Mouse (Mus musculus): Measurements from ENCODE around the gene Siah1b. TPM values are rescaled to one million over a fixed set of nuclear protein-coding genes. Genes with fewer than 3 reads are reported as not detected.

Gene Siah1b
- total and polyA plus RNA-seq, 3 experiments, result 11.5 to 29.3 (median 21.5) TPM

DNA sequence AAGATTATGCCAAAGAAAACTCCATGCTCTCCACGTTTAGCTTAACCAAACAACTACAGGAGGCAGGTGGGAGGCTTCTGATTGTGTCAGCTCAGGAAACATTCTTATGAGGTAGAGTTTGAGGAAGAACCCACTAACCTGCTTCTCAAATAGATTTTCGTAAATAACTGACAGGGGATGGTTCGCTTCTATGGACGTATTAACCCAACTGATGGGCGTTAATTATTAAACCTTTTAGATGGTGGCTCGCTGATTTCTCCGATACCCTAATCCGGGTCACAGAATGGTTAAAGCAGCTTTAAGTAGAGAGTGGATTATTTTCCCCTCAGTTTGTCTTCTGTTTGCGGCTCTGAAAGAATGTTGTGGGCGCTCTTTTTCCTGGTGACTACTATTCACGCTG is 13.6 kb upstream of the Siah1b start:
- H3K9me3 ChIP-seq (replicated peaks; ENCODE audit: low read length), result no peaks in the 10 kb centered on the region
- DNase-seq (ENCODE audit: extremely low read depth), result no peak
- H3K9ac ChIP-seq (ENCODE audit: insufficient read depth, low read depth), result no peak overlapping the region
- no peaks in the 10 kb centered on the region for H3K4me1 ChIP-seq (ENCODE audit: control insufficient read depth in 1 of 2, insufficient read depth in 2 of 2)
- no peak overlapping the region for H3K4me2 ChIP-seq (ENCODE audit: insufficient read depth, low read depth, poor library complexity, severe bottlenecking)
- no peak overlapping the region for H3K4me3 ChIP-seq (replicated peaks in 1 of 3; ENCODE audit: low read depth in 2 of 3, low read length in 2 of 3, poor library complexity in 1 of 3)
- dilution Hi-C loops (cut with MboI; ENCODE audit: extremely low pct_ligation_motif_present, extremely low pct_unique_long_range_greater_than_20kb, low sequenced_read_pairs) (no loop called here), in situ Hi-C loops (cut with MboI; ENCODE audit: low pct_ligation_motif_present, low pct_unique_long_range_greater_than_20kb, low sequenced_read_pairs) (no loop called here)
- no peaks in the 10 kb centered on the region for H3K36me3 ChIP-seq (replicated peaks in 1 of 2; ENCODE audit: control insufficient read depth in 1 of 2, insufficient read depth in 1 of 2, low read length in 1 of 2)
- TF ChIP-seq USF1 (IDR thresholded peaks at IDR 0.05; ENCODE audit: low read depth, low read length), result no peak
- no peak for TF ChIP-seq JUN (IDR thresholded peaks at IDR 0.05; ENCODE audit: insufficient read depth, low read depth, low read length)
- no peak for TF ChIP-seq ELF1 (IDR thresholded peaks at IDR 0.05; ENCODE audit: low read depth, low read length)
- no peak for TF ChIP-seq BHLHE40 (IDR thresholded peaks at IDR 0.05; ENCODE audit: low read depth, low read length)
- TF ChIP-seq NELFE (IDR thresholded peaks at IDR 0.05; ENCODE audit: low read depth, low read length), result no peak
- no peak for TF ChIP-seq CHD1 (IDR thresholded peaks at IDR 0.05; ENCODE audit: low read depth, low read length)
- no peak for TF ChIP-seq MAFK (IDR thresholded peaks at IDR 0.05; ENCODE audit: insufficient replicate concordance, low read length)
- no peak for TF ChIP-seq TCF12 (IDR thresholded peaks at IDR 0.05; ENCODE audit: low read depth, low read length)
- no peak for TF ChIP-seq TBP (conservative IDR thresholded peaks at IDR 0.05; ENCODE audit: low read depth, low read length)
- no peak for TF ChIP-seq PAX5 (IDR thresholded peaks at IDR 0.05; ENCODE audit: low read length)
- no peak for TF ChIP-seq CHD2 (IDR thresholded peaks at IDR 0.05; ENCODE audit: low read length)
- no peak for TF ChIP-seq MAX (IDR thresholded peaks at IDR 0.05; ENCODE audit: low read length)
- no peak for TF ChIP-seq POLR2AphosphoS2 (IDR thresholded peaks at IDR 0.05; ENCODE audit: low read depth, low read length)
- no peak for TF ChIP-seq MEF2A (IDR thresholded peaks at IDR 0.05; ENCODE audit: borderline replicate concordance, low read depth, low read length)
- TF ChIP-seq CTCF (conservative IDR thresholded peaks at IDR 0.05 in 1 of 2, IDR thresholded peaks at IDR 0.05 in 1 of 2; ENCODE audit: low read depth in 2 of 2, low read length in 2 of 2), result no peak
- H3K27ac ChIP-seq (ENCODE audit: insufficient read depth, low read depth), result no peak overlapping the region
- H3K27me3 ChIP-seq (replicated peaks), result no peaks in the 10 kb centered on the region
- H3K79me2 ChIP-seq (replicated peaks; ENCODE audit: control insufficient read depth, extremely low read depth, insufficient read depth, poor library complexity, severe bottlenecking), result no peaks in the 10 kb centered on the region

DNA sequence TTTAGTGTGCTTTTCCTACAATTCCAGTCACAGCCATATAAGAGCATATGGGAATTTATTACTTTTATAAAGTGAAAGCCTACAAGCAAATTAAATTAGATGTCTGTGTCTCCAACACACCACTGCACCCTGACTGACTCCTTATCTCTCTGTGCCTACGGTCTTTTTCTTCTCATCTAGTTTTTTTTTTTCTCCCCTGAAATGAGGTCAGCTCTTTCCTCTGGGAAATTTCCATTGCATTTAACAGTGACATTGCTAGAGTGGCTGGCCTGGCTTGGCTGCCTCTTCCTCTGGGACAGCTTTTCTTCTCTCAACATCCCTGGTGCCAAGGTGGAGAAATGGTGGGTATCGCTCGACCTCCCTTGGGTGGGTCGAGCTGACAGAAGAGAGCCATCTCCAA is 12.3 kb upstream of the Siah1b start, which contains the start of gene Cltrn:
Cltrn (plus strand) TSS at position 249 of the 400 bp plus-strand sequence.
- Histone ChIP-seq H3K9me3 (replicated peaks; ENCODE audit: low read length) (no peaks in the 10 kb centered on the region), H3K27ac (ENCODE audit: insufficient read depth, low read depth) (no peak within 1 kb of the TSS), H3K9ac (ENCODE audit: insufficient read depth, low read depth) (no peak within 1 kb of the TSS), H3K4me3 (replicated peaks in 1 of 3; ENCODE audit: low read depth in 2 of 3, low read length in 2 of 3, poor library complexity in 1 of 3) (no peak within 1 kb of the TSS), H3K27me3 (replicated peaks) (no peaks in the 10 kb centered on the region), H3K36me3 (replicated peaks in 1 of 2; ENCODE audit: control insufficient read depth in 1 of 2, insufficient read depth in 1 of 2, low read length in 1 of 2) (no peaks in the 10 kb centered on the region), H3K4me1 (ENCODE audit: control insufficient read depth in 1 of 2, insufficient read depth in 2 of 2) (no peaks in the 10 kb centered on the region), H3K4me2 (ENCODE audit: insufficient read depth, low read depth, poor library complexity, severe bottlenecking) (no peak within 1 kb of the TSS), H3K79me2 (replicated peaks; ENCODE audit: control insufficient read depth, extremely low read depth, insufficient read depth, poor library complexity, severe bottlenecking) (no peaks in the 10 kb centered on the region)
- in situ Hi-C loops (cut with MboI; ENCODE audit: low pct_ligation_motif_present, low pct_unique_long_range_greater_than_20kb, low sequenced_read_pairs) (no loop called here), dilution Hi-C loops (cut with MboI; ENCODE audit: extremely low pct_ligation_motif_present, extremely low pct_unique_long_range_greater_than_20kb, low sequenced_read_pairs) (no loop called here)
- TF ChIP-seq USF2 (conservative IDR thresholded peaks at IDR 0.05; ENCODE audit: low read depth, low read length) (no peak), JUN (IDR thresholded peaks at IDR 0.05; ENCODE audit: insufficient read depth, low read depth, low read length) (no peak), POLR2AphosphoS2 (IDR thresholded peaks at IDR 0.05; ENCODE audit: low read depth, low read length) (no peak), TBP (conservative IDR thresholded peaks at IDR 0.05; ENCODE audit: low read depth, low read length) (no peak), SIN3A (IDR thresholded peaks at IDR 0.05; ENCODE audit: low read length) (no peak), CHD2 (IDR thresholded peaks at IDR 0.05; ENCODE audit: low read length) (no peak), CTCF (conservative IDR thresholded peaks at IDR 0.05 in 1 of 2, IDR thresholded peaks at IDR 0.05 in 1 of 2; ENCODE audit: low read depth in 2 of 2, low read length in 2 of 2) (no peak), NELFE (IDR thresholded peaks at IDR 0.05; ENCODE audit: low read depth, low read length) (no peak), UBTF (IDR thresholded peaks at IDR 0.05; ENCODE audit: low read depth, low read length) (no peak), MEF2A (IDR thresholded peaks at IDR 0.05; ENCODE audit: borderline replicate concordance, low read depth, low read length) (no peak), E2F4 (IDR thresholded peaks at IDR 0.05; ENCODE audit: insufficient replicate concordance, low read depth, low read length) (no peak), MYC (IDR thresholded peaks at IDR 0.05; ENCODE audit: low read depth, low read length) (no peak), ZMIZ1 (IDR thresholded peaks at IDR 0.05; ENCODE audit: low read depth, low read length) (no peak), ZKSCAN1 (IDR thresholded peaks at IDR 0.05; ENCODE audit: borderline replicate concordance, low read depth, low read length) (no peak), ETS1 (conservative IDR thresholded peaks at IDR 0.05; ENCODE audit: low read depth, low read length) (no peak)
- DNase-seq (ENCODE audit: extremely low read depth), result no peak
